Mouse (Mus musculus): ENCODE results near the gene Otog.

Otog gene

DNA sequence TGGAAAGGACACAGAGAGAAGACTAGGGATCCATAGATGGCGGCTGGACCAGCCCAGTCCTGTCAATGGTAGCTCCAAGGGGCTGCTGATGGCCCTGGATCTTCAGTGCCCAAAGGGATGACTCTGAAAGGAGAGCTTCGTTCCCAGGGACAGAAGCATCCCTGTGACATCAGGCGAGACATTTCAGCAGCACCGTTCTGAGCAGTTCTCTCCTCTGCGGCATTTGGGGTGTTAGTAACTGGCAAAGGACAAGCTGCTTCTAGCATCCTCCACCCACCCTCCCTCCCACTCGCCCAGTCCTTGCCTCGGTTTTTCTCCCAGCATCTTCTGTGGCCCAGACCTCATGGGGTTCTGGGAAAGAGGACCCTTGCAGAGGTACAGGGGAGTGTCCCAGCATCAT is 41.5 kb downstream of the Otog start:
- no peak for DNase-seq (ENCODE audit: low read depth in 1 of 2, low spot score in 2 of 2)

DNA sequence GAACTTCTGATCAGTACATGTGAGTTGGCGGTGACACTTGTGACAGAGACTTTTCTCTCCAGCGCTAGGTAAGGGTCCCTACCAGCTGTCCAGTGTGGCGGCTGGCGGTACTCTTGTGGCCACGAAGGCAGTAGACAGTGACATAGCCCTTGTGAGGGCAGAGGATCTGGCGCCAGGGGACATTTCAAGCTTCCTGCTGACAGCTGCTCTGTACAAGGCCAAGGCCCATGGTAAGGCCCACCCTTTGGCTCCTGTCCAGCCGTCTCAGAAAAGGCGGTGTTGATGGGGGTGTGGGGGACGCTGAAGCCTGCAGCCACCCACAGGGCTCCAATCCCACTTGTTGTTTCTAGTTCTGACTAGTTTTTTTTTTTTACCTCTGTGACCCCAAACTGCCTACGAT is 42.9 kb downstream of the Otog start:
- no peak for DNase-seq (ENCODE audit: low read depth in 1 of 2, low spot score in 2 of 2)

DNA sequence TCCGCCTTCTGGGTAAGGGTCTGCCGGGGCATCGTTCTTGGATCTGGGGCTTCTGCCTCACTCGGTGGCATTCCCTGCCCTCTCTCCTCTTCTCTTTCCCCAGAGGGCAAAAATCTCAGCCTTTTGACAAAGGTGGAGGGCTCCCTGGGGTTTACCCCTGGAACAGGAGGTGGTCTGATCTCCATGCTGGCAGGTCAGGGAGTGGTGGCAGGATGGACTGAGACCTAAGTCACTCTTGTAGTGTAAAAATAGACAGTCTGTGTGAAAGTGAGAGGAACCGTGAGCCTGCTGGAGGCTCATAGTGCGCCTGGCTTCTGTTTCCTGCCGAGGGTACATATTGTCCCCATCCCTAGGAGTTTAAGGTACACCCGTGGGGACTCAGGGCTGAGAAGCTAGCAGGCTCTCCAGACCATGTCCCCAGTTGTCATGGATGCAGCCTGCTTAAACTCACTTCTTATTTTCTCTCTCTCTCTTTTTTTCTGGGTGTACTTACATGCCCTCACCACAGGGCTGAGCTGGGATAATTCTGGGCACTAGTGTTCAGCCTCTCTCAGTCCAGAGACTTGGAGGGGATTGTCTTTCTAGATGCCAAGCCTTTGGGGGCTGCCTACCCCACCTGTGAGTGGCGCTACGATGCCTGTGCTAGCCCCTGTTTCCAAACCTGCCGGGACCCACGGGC is 44.5 kb downstream of the Otog start:
- DNase-seq (ENCODE audit: low read depth in 1 of 2, low spot score in 2 of 2): no peak

- DNase-seq (ENCODE audit: low read depth in 1 of 2, low spot score in 2 of 2): no peak
These were observed 45.6 kb downstream of the Otog start for GRCm38 (mm10) chr7:46286391-46286790.

- no peak for DNase-seq (ENCODE audit: low read depth in 1 of 2, low spot score in 2 of 2)
These were observed 46.3 kb downstream of the Otog start for GRCm38 (mm10) chr7:46287051-46287450.

DNA sequence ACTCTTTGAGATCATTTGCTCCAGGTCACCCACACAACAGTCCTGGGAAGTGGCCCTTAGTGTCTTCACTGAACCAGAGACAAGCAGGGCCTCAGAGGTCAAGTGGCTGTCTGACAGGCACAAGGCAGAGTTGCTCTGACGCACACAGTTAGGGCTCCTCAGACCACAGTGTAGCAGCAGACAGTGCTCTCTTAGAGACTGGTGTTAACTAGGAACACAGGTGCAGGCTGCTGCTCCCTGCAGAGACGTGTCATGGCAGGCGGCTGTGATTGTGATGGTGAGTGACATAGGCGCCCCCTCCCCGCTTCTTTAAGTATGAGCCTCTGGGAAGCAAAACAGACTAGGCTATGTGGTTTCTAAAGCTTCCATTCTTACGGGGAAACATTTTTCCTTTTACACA is 55.5 kb downstream of the Otog start:
- no peak for DNase-seq (ENCODE audit: low read depth in 1 of 2, low spot score in 2 of 2)

DNA sequence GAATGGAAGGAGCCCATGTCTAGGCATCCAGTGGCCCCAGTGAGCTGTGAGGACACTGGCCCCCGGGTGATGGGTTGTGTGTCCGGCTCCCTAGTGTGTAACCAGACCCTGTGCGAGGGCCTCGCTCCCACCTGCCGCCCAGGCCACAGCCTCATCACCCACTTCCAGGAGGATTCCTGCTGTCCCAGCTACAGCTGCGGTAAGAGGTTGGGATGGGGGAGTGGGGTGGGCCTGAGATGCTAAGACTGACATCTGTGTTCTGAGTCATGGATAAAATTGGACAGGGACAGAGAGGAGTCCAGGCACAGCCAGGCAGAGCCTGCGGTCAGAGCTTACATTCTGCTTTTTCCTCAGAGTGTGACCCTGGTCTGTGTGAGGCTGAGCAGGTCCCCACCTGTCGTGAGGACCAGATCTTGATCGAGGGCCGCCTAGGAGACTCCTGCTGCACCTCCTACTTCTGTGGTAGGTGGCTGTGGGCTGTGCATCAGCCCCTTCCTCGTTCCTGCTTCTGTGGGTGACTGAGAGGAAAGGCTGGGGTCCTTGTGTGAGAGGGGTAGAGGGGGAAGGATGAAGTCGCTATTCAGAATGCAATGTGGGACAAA is 60.3 kb downstream of the Otog start:
- no peak for DNase-seq (ENCODE audit: low read depth in 1 of 2, low spot score in 2 of 2)

GRCm38 (mm10) chr7:46313486-46313885 is 72.7 kb downstream of the Otog start:
- DNase-seq (ENCODE audit: low read depth in 1 of 2, low spot score in 2 of 2): no peak

DNA sequence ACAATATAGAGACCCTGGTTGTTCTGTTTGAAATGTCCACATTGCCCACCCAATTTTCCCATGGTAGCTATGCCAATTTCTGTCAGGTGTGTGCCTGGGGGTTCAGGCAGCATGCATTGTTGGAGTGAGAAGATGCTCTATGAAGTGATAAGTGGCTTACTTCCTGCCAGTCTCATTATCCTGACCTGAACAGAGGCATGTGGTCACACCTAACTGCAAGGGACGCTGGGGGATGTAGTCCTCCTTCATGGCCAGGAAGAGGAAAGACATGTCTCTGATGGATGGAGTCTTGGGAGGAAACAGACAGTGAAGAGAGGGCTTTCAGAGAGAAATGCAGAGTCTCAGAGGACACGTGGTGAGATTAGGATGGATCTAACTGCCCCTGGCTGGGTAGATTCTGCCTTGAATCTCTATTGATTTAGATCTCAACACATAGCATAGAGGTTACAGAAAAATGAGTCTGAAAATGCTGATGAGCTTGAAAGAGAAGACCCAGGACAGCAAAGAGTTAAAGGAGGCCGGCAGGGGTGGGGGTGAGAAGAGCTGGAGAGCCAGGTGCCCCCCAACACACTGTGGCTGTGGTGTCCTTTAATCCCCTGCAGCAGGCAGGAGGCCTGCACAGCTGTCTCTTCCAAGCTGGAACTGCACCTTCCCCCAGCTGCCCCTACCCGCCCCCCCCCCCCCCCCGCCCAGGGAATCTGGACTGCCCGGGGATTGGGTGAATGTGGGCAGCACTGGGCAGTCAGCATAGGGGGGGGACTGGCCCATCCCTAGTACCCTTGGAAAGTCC is 73.6 kb downstream of the Otog start:
- DNase-seq (ENCODE audit: low read depth in 1 of 2, low spot score in 2 of 2): no peak

- DNase-seq (ENCODE audit: low read depth in 1 of 2, low spot score in 2 of 2): no peak
These were observed 74.9 kb downstream of the Otog start for GRCm38 (mm10) chr7:46315692-46316091.

- DNase-seq (ENCODE audit: low read depth in 1 of 2, low spot score in 2 of 2): no peak
These were observed 76.2 kb downstream of the Otog start for GRCm38 (mm10) chr7:46316948-46317347.

DNA sequence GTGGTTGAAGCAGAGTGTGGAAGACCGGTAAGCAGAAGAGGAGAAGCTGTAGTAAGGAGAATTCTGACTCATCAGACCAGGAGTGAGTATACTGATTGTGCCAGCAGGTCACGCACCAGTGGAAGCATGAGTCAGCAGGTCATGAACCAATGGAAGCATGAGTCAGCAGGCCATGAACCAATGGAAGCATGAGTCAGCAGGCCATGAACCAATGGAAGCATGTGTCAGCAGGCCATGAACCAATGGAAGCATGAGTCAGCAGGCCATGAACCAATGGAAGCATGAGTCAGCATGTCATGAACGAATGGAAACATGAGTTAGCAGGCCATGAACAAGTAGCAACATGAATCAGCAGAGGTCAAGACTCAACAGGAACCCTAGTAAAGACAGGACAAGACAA is 80.5 kb downstream of the Otog start:
- DNase-seq (ENCODE audit: low read depth in 1 of 2, low spot score in 2 of 2): no peak

DNA sequence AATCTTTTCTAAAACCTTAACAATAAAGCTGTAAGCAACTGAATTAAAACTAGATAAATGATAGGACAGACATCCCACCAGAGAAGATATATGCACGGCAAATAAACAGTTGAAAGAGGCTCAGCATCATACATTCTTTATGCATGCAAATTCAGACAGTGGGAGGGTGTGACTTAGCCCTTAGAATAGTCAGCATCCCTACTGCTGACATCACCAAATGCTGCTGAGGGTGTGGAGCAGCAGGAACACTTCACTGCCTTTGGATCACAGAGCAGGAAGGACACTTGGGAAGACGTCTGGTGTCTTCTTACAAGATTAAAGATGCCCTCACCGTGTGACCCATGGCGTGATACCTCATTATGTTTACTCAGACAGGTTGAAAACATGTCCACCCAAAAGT is 87.1 kb downstream of the Otog start:
- no peak for DNase-seq (ENCODE audit: low read depth in 1 of 2, low spot score in 2 of 2)

GRCm38 (mm10) chr7:46337397-46337796 is 96.6 kb downstream of the Otog start:
- DNase-seq (ENCODE audit: low read depth in 1 of 2, low spot score in 2 of 2): no peak

GRCm38 (mm10) chr7:46339818-46340217 is 99.0 kb downstream of the Otog start:
- DNase-seq (ENCODE audit: low read depth in 1 of 2, low spot score in 2 of 2): no peak

GRCm38 (mm10) chr7:46340295-46340694 is 99.5 kb downstream of the Otog start:
- DNase-seq (ENCODE audit: low read depth in 1 of 2, low spot score in 2 of 2): no peak

DNA sequence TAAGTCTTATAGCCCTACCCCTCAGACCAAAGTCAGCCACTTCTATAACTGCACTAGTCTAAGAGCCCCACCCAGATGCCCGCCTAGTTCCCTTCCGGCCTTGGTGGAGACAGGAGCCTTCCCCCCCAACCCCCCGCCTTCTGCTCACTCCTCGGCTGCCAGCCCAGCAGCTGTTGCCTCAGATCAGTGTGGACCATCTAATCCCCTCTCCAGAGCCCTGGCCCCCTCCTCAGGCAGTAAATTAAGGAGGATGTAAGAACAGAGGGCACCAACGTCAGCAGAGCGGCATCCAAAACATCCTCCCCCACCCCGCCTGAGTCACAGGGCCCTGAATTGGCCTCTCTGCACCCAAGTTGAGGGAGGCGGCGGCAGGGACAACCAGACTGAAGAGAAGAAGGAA is 100.7 kb downstream of the Otog start:
- no peak for DNase-seq (ENCODE audit: low read depth in 1 of 2, low spot score in 2 of 2)

DNA sequence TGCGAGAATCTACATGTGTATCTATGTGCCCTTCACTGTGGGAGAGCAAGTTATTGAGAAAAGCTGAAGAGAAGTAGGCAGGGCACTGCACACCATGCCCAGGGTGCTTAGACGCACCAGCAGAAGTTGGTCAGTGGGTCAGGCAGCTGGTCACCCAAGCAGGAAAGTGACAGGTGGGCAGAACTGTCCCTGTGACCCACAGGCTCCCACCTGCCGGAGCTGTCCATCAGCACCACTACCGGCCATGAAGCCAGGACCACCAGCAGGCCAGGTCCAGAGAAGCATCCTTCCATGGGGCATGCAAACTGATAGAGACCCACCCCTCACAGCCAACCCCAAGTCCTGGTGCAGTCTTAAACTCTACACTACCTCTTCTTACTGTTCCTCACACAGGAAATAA is 106.9 kb downstream of the Otog start:
- no peak for DNase-seq (ENCODE audit: low read depth in 1 of 2, low spot score in 2 of 2)

- no peak for DNase-seq (ENCODE audit: low read depth in 1 of 2, low spot score in 2 of 2)
These were observed 108.0 kb downstream of the Otog start for GRCm38 (mm10) chr7:46348813-46349212.

DNA sequence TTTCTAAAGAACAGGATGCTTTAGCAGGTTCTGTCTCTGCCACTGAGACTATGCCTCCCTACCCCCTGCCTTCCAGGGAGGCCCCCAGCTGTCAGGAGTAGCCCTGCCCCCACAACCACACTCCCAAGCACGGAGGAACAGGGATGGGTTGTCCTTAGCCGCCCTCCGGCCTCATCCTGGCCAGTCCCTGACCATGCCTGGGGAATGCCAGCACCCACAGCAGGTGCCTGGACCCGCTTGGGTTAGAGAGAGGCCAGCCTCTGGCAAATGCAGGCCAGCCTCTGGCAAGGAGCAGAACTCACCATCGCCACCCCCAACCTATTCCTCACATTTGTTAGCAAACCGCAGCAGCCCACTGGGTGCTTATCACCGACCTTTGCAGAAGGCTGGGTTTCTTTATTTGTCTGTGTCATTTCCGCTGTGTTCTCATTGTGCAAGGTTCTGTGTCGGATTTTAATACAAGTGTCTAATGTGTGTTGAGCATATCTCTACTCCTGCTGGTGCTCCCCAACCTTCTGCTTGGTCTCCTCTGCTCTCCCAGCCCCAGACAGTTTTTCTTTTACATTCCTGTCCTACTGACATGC is 109.4 kb downstream of the Otog start:
- DNase-seq (ENCODE audit: low read depth in 1 of 2, low spot score in 2 of 2): no peak

GRCm38 (mm10) chr7:46352748-46353147 is 112.0 kb downstream of the Otog start:
- no peak for DNase-seq (ENCODE audit: low read depth in 1 of 2, low spot score in 2 of 2)

GRCm38 (mm10) chr7:46353216-46353615 is 112.4 kb downstream of the Otog start:
- DNase-seq (ENCODE audit: low read depth in 1 of 2, low spot score in 2 of 2): no peak
